Mouse (Mus musculus): ENCODE results near the gene Prm2.

Gene Prm2

GRCm38 (mm10) chr16:10796034-10796433 is at the start of gene Prm2:
Gene Prm2, minus strand, starts transcription at chr16:10796134.
- no peak for DNase-seq (ENCODE audit: low spot score)

- DNase-seq (ENCODE audit: low spot score): no peak
These were observed 48.4 kb upstream of the Prm2 start for GRCm38 (mm10) chr16:10844319-10844670.

- DNase-seq (ENCODE audit: low spot score): peak; percentile 34
These were observed 47.8 kb upstream of the Prm2 start for GRCm38 (mm10) chr16:10843486-10844318.

- no peak for DNase-seq (ENCODE audit: low spot score)
These were observed 46.4 kb upstream of the Prm2 start for GRCm38 (mm10) chr16:10842282-10842855.

- DNase-seq (ENCODE audit: low spot score): no peak
These were observed 44.1 kb upstream of the Prm2 start for GRCm38 (mm10) chr16:10840018-10840417.

- no peak for DNase-seq (ENCODE audit: low spot score)
These were observed 42.7 kb upstream of the Prm2 start for GRCm38 (mm10) chr16:10838487-10839245.

GRCm38 (mm10) chr16:10837903-10838302 is 42.0 kb upstream of the Prm2 start:
- no peak for DNase-seq (ENCODE audit: low spot score)

GRCm38 (mm10) chr16:10837250-10837649 is 41.3 kb upstream of the Prm2 start:
- DNase-seq (ENCODE audit: low spot score): no peak

- DNase-seq (ENCODE audit: low spot score): no peak
These were observed 40.5 kb upstream of the Prm2 start for GRCm38 (mm10) chr16:10836388-10836787.

- DNase-seq (ENCODE audit: low spot score): peak; percentile 82
These were observed 39.1 kb upstream of the Prm2 start, which contains the start of gene Rmi2 for GRCm38 (mm10) chr16:10834911-10835587. Gene Rmi2, plus strand, starts transcription at chr16:10835059.

GRCm38 (mm10) chr16:10834542-10834910 is 38.6 kb upstream of the Prm2 start:
- DNase-seq (ENCODE audit: low spot score): no peak

GRCm38 (mm10) chr16:10828461-10828805 is 32.5 kb upstream of the Prm2 start:
- no peak for DNase-seq (ENCODE audit: low spot score)

- no peak for DNase-seq (ENCODE audit: low spot score)
These were observed 32.0 kb upstream of the Prm2 start for GRCm38 (mm10) chr16:10827766-10828460.

- DNase-seq (ENCODE audit: low spot score): no peak
These were observed 31.3 kb upstream of the Prm2 start for GRCm38 (mm10) chr16:10827269-10827668.

GRCm38 (mm10) chr16:10825840-10826239 is 29.9 kb upstream of the Prm2 start:
- no peak for DNase-seq (ENCODE audit: low spot score)

GRCm38 (mm10) chr16:10824536-10824935 is 28.6 kb upstream of the Prm2 start:
- no peak for DNase-seq (ENCODE audit: low spot score)

- DNase-seq (ENCODE audit: low spot score): no peak
These were observed 25.5 kb upstream of the Prm2 start for GRCm38 (mm10) chr16:10821387-10821786.

GRCm38 (mm10) chr16:10819966-10820365 is 24.0 kb upstream of the Prm2 start:
- no peak for DNase-seq (ENCODE audit: low spot score)

- DNase-seq (ENCODE audit: low spot score): no peak
These were observed 22.7 kb upstream of the Prm2 start for GRCm38 (mm10) chr16:10818579-10819135.

- DNase-seq (ENCODE audit: low spot score): no peak
These were observed 18.9 kb upstream of the Prm2 start for GRCm38 (mm10) chr16:10814864-10815263.

GRCm38 (mm10) chr16:10813726-10814125 is 17.8 kb upstream of the Prm2 start:
- no peak for DNase-seq (ENCODE audit: low spot score)
